Mouse (Mus musculus): ENCODE measurements around the gene Padi1.

The Padi1 gene

DNA sequence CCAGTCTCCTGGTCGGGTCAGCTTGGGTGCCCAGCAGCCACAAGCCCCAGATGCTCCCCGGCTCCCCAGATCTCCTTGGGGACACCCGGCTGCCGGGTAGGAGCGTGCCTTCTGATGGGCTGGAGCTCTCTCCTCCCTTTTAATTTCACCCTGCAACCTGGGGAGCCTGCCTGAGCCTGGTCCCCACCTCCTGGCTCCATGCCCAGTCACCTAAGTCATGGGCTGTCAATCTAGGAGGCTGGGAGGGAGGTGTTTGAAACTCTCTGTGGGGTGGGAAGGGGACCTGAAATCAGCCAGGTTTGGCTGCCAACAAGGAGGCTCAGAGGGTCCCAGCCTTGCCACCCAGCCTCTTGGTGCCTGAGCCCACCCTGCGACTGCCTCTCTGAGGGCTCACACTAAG lies at the start of gene Padi1:
Gene Padi1, minus strand, starts transcription at position 113 of the 400 bp plus-strand sequence.
- no peak for DNase-seq (ENCODE audit: low read depth)

DNA sequence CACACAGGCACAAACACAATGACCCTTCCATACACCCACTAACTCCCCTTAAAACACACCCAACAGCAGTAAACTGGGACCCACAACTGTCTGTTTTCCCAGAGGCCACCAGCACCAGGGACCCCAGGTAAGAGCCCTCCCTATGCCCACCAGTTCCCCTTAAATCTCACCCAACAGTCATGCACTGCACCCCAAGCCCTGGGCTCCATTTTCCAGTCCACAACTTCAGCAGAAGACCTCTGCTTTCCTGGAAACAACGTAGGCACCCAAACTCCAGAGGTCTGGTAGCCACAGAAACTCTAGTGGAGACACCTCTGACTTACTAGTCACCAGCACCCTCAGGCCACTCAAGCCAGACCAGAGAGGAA lies 46.6 kb upstream of the Padi1 start:
- DNase-seq (ENCODE audit: low read depth) = no peak

DNA sequence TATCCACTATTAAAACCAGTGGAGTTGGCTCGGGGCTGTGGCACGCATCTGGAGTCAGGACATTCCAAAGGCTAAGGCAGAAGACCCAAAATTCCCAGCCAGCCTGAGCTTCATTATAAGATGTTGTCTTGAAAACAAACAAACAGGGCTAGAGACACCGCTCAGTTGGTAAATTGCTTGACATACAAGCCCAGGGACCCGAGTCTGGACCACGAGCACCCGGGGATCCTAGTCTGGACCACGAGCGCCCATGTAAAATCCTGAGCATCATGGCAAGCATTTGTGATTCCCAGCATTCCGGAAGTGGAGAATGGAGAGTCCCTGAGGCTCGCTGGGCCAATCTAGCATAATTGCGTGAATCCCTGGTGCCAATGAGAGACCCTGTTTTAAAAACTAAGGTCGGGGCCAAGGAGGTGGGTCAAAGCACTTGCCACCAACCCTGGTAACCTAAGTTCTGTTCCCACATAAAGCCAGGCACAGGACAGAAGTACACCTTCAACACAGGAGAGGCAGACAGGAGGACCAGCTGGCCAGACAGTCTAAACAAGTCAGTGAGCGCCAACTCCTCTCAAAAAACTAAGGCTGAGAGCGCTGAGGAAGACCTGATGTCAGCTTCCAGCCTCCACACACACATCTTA lies 46.1 kb upstream of the Padi1 start:
- DNase-seq (ENCODE audit: low read depth) = no peak

DNA sequence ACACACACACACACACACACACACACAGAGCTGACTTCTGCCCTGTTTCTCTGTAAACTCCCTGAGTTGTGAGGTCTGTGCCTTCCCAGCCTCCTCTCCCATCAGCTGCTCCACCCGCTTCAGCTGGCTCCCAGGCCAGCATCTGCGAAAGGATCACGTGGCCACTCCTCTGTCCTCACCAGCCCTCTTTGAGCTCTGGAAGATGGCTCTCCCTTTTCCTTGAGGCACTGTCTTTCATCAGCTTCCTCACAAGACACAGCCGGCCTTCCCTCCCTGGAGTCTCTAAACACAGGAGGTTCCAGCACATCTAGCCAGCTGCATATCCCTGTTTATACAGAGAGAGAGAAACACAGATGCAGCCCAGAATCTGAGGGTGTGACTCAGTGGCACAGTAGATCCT lies 38.3 kb upstream of the Padi1 start:
- no peak for DNase-seq (ENCODE audit: low read depth)

DNA sequence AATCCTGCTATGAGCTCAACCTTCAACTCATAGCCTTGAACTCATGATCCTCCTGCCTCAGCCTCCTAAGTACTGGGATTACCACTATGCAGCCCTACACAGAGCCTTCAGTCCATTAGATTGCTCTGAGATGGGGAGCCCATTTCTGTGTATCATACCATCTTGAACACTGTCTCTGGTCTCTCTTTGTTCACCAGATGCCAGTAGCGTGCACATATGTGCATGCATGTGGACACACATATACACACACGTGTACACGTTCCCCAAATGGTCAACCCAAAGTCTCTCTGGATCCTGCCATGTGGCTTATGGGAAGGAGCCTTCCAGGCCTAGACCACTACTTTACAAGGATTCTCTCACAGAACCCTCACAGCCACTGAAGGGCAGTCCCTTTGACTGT lies 37.4 kb upstream of the Padi1 start:
- no peak for DNase-seq (ENCODE audit: low read depth)

DNA sequence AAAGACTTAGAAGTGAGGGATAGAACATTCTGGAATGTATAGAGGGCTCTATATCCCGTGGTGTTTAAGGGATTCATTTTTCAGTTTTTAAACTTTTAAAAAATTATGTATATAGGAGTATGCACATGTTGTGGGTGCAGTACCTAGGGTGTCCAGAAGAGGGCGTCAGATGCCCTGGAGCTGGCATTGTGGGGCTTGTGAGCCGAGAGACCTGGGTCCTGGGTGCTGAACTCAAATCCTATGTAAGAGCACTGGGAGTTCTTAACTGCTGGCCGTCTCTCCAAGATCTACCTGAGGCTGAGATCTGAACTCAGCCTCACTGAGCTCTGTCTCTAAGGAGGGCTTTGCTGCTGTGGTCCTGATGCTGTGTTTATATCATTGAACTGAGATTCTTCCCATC lies 36.8 kb upstream of the Padi1 start:
- no peak for DNase-seq (ENCODE audit: low read depth)

DNA sequence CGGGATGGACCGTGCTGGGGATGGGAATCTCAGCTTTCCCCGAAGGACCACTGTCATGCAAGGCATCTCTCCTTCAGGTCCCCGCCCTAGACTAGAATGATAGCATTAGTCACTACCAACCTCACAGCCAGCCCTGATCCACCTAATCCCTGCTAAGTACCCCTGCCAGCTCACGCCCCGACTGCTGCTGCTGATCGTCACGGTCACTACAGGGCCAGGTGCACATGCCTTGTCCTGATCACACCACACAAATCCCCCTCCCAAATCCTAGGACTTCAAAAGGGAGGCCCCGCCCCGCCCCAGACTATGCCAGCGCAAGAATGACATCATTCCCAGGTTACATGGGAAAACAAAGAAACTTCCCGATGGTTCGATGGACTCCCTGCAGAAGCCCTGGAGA lies 36.2 kb upstream of the Padi1 start:
- no peak for DNase-seq (ENCODE audit: low read depth)

DNA sequence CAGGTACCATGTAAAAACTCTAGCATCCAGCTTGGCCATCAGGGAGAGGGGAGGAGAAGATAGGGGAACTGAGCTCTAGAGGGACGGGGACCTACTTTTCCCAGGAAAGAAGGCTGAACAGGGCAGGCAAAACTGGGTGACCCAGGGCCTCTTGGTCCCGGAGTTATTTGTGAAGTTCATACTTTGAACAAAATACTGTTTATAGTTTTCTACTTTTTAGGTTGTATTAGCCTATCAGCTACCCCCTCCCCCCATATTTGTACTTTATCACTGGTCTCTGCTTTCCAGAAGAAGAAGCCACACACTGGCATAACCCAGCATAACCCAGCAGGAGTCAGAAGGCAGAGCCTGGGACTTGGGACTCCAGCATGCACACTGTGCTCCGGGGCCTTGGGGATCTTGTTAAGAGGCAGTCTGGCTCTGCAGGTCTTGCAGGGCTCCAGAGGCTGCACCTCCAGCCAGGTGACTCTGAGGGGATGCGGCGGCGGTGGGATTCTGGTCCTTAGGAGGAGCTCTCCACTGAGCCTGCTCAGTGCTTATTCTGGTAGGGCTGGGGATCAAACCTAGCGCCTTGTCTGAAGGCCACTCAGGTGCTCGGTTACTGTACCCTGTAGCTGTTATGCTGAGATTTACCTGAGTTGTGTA lies 35.6 kb upstream of the Padi1 start:
- no peak for DNase-seq (ENCODE audit: low read depth)

DNA sequence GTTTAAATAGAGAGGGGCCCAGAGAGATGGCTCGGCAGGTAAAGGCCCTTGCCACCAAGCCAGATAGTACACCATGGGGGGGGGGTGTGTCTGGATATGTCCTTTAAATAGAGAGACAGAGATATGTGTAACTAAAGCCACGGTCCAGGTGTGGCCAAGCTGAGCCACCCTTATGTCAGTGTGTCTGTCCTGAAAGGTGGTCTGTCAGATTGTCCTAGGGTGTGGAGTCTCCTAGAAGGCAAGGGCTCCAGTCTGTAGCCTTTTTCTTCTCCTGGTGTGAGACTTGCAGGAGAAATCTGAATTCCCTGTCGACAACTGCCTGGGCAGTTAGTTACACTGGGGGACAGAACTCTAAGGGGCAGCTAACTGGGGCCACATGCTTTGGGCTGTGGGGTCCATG lies 34.6 kb upstream of the Padi1 start:
- DNase-seq (ENCODE audit: low read depth) = no peak

DNA sequence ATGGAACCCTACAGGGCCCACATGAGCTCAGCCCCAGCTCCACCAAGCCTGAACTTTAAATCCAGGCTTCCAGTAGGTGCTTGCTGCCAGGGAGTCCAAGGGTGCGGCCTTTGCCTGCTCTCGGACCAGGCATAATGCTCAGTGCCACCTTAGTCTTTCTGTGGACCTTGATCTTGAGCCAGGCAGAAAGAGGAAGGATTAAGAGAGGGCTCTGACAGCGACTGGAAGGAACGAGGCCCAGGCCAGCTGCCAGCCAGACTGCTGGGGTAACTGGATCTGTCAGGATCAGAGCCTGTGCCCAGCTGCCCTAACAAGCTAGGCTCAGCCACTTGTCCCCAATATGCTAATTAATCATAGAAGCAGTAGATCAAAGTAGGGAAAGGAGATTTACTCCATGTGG lies 34.2 kb upstream of the Padi1 start:
- no peak for DNase-seq (ENCODE audit: low read depth)

DNA sequence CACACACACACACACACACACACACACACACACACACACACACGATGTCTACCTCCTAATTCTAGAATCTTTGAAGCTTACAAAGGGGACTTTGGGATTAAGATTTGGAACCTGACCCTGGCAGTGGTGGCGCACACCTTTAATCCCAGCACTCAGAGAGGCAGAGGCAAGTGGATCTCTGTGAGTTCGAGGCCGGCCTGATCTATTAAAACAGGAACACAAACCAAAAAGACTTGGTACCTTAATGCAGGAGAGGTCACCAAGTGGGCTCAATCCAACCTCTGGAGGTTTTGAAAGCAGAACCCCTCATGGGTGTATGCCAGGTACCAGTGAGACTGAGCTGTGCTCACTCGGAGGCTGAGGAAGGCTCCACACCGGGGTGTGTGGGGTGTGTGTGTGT lies 33.5 kb upstream of the Padi1 start:
- no peak for DNase-seq (ENCODE audit: low read depth)

DNA sequence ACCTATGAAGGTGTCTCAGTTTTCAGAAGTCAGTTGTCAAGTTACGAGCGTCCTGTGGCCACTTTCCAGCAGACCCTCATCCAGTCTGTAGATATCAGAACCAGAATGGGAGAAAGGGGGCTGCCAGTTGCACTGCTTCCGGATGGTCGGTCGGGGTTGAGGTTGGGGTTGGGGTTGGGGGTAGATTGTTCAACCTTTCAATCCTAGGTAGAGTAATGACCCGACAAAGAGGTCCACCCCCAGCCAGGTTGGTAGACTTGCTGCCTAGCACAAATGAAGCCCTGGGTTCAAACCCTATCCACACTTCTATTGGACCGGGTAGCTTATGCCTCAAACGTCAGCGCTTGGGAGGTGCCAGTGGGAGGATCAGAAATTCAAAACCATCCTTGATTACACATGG lies 33.1 kb upstream of the Padi1 start:
- DNase-seq (ENCODE audit: low read depth) = no peak

DNA sequence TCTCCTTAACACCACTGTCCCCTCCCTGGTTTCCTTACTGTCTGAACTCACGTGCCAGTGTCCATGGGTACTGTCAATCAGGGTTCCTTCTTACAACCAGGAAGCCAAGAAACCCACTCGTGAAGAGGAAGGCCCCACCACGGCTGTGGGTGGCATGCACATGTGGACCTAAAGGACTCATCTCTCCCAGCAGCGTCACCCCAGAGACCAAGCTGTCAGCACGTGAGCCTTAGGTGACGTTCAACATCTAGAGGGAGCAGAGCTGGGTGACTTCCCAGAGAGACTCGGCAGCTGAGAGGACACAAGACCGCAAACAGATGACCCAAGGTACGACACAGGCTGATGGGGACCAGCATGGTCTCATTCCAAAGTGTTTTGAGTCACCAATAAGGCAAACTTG lies 31.9 kb upstream of the Padi1 start:
- DNase-seq (ENCODE audit: low read depth) = no peak

DNA sequence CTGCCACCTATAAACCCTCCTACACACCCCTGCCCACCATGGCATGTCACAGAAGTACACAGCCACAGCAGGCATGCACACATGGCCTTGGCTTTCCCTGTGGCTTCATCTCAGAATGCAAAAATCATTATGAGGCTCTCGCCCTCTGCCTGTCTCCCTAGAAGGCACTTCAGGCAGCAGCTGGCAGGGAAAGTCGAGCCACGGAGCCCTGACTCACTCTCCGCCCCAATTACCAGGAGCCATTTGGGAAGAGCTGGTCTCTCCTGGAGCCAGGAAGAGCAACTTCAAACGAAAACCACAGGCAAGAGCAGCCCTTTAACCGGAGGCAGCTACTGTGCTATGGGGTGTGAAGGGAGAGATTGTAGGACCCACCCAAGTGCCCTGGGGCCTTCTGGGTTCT lies 31.1 kb upstream of the Padi1 start:
- no peak for DNase-seq (ENCODE audit: low read depth)

DNA sequence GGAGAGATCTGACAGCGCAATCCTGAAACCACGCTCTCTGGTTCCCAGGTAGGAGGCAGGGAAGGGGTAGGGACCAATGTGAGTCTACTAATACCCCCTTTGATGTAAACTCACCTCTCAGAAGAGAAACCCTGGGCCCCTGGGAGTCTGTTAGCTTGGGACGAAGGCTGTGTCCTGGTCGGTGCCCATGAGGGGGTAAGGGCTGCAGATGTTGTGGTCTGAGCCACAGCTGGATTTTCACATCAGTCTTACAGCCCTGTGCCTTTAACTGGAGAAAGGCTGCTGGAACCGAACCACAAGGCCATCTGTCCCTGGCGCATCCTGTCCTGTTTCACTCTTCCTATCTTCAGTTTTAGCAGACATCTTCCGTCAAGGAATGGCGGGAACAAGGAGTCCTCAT lies 30.6 kb upstream of the Padi1 start:
- DNase-seq (ENCODE audit: low read depth) = no peak

DNA sequence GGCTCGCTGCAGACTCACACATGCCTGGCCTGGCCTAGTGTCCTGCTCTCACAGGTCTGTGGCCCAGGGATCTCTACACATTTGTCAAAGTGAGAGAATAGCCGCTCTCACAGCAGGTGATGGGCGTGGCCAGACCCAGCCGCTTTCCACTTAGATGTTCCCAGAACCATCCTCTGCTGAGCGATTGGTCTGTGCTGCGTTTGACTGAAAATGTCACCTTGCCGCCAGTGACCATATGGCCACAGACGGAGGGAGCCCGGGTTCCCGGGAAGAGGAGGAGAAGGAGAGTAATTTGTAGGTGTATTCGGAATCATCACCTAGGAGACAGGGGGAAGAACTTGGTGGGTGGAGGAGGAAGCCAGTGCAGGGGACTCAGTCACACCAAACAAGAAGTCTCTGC lies 27.4 kb upstream of the Padi1 start:
- DNase-seq (ENCODE audit: low read depth) = no peak

DNA sequence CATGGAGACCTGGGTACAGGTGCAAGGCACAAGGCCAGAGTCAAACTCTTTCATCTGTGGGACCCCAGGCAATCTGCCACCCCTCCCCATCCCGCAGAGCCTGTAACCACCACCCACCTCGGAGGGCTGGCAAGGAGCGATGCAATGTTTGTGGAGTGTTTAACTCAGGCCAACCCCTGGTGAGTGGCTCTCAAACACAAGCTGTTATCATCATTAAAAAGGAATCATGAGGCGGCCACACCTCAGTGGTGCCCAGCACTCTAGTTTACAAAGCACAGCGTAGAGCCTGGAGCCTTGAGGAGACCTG lies 27.1 kb upstream of the Padi1 start:
- DNase-seq (ENCODE audit: low read depth) = no peak

DNA sequence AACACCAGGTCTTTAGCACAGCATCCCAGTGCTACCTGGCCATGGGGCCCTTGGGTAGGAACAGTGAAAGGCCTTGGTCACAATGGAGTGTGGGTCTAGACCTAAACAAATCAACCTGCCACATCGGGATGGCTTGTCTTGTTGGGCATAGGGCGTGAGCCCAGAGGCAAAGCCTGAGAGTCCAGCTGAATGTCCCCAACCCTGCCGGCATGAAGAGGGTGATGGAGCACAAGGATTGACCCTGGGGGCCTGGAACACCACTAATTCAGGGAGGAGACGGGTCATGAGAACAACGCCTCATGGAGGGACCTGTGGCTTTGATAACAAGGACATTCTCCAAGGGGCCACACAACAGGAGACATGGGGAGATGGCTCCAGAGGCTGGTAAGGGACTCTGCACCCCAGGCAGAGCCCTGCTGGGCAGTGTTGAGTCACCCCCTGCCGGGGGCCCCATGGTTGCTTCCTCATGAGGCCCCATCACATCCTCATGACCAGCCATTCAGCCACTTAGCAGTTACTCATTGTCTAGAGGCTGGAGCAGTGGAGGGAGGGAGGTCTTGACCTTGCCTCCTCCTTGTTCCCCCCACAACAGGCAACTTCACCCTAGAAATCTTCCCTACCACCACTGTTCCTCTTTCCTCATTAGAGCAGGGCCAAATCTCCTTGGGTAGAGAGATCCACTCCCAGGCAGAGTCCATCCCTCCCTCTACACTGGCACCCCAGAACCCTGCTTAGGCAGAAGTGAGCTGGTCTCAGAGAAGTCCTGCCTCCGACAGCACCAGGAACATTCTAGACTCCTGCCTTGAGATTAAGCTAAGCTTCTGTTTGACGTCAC lies 26.5 kb upstream of the Padi1 start:
- DNase-seq (ENCODE audit: low read depth) = no peak

DNA sequence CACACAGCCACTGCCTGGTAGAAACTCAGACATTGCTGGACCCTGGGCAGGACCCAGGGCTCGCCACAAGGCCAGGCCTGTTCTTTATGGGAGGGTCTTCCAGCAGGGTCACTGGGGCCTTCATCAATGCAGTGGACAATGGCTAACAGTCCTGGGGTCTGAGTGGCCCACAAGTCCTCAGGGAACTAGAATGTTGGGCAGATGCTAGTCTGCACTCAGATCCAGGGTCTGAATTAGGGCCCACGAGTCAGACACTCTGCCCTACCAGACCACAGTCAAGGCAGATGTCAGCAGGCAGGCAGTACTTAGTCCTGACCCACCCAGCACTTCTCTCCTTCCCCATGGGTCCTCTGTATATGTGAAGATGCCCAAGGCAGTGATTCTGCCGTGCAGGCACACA lies 25.8 kb upstream of the Padi1 start:
- DNase-seq (ENCODE audit: low read depth) = no peak

DNA sequence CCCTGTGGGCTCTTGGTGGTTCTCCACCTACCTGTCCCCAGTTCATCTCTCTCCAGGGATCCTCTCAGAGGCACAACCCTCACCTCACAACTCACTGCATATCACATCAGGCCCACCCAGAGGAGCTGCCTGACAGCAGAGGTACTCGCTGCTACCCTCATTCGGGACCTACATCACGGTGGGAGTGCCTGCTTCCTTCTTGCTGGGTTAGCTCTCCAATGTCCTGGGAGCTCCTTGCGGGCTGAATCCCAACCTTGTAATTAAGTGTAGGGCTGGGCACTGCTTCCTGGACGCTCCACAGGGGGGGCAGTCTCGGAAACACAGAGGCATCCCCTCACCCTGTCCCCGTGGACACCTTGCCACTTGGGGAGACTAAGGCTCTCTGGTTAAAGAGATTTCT lies 25.3 kb upstream of the Padi1 start:
- no peak for DNase-seq (ENCODE audit: low read depth)

DNA sequence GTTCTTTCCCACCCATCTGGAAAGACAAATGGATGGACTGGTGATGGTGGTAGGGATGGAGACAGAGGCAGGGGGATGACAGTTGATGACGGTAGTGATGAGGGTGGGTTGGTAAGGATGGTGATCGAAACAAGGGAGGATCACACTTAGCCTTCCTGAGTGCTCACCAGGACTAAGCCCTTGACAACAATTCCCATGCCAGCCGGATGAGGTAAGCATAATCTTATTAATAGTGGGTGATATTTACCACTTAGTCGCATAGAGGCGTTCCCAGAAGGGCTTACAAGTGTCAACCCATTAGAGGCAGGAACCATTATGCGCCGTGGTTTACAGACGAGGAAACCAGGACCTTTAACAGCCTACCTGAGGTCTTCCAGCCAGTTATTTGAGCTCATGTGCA lies 24.4 kb upstream of the Padi1 start:
- DNase-seq (ENCODE audit: low read depth) = no peak

DNA sequence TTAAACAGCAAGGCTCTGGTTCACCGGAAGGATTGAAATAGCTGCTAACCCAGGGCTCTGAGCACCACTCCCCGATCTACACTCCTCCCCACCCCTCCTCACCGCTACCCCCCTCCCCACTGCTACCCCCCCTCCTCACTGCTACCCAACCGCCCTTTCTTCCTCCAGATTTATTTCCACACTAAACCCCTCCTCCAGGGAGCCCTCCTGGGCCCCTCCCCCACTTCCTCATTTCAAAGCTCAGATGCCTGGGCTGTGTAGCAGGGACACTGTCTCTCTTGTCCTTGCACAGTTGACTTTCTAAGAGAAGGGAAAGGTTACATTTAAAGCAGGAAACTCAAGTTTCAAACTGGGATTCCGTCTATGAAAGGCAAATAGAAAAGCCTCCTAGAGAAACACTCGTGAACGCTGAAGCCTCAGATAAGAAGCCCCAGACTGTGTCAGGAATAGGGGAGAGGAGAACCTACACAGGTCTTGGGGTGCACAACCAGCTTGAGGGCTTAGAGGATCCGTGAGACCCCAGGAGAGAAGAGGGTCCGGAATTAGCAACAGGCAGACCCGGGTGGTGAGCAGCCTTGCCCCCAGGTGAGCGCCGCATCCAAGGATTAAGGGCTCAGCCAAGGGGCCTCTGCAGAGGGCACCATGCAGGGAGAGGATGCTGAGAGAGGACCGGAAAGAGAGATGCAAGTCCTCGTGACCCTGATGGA lies 23.1 kb upstream of the Padi1 start:
- DNase-seq (ENCODE audit: low read depth) = no peak

DNA sequence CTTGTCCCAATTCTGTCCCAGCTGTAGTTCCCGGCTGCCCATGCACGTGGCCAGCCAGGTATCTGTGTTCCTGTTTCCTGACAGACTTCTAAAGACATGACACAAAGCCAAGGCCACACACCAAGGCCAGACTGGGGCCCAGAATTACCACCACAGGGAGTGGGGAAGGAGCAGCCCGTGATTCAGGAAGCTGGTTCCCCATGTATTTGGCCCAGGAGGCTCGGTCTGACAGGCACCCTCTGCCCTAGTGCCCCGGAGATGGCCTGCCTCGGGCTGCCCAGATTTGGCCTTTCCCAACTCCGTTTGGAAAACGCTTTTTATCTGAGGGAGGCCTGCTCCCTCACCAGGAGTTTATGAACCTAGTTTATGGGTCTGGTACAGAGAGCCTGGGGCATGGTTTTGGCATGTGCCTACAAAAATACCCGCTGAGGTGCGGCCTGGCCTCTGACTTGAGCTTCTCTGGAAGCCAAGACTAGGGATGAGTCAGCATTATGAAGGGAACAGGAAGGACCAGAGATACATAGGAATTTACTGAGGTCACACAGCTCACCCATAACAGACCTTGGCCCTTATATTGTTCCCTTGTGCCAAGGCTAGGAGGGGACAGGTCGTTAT lies 16.6 kb upstream of the Padi1 start:
- DNase-seq (ENCODE audit: low read depth) = peak; percentile 14

Measured in NIH3T3 (cell line).